Mouse (Mus musculus) lung, embryonic 15.5 days (tissue): ENCODE results near the gene Kmt2e. TPM values are rescaled to one million over a fixed set of nuclear protein-coding genes. Genes with fewer than 3 reads are reported as not detected.

Experiments
- ATAC-seq: fragments of 200-750 bp; cut with Nextera tagmentation; 2 replicates; pipeline ENCODE4 v1.8.0; 2017; ENCODE audit warnings: moderate number of reproducible peaks, borderline replicate concordance; ENCODE audit not compliant: low FRiP score, low TSS enrichment; ENCODE audit errors: extremely low read depth
- H3K27ac ChIP-seq: fragments of 300-500 bp; sonication (generic); 2 replicates; pipeline ENCODE4 v1.5.1; 2015; ENCODE audit warnings: moderate library complexity, mild to moderate bottlenecking, inconsistent platforms
- H3K27me3 ChIP-seq: fragments of 300-500 bp; sonication (generic); 2 replicates; pipeline ENCODE4 v1.6.1; 2015; ENCODE audit warnings: inconsistent platforms
- H3K36me3 ChIP-seq: fragments of 300-500 bp; sonication (generic); 2 replicates; pipeline ENCODE4 v1.6.1; 2015; ENCODE audit warnings: inconsistent platforms
- H3K4me1 ChIP-seq: fragments of 300-500 bp; sonication (generic); 2 replicates; pipeline ENCODE4 v1.6.1; 2015; ENCODE audit warnings: inconsistent platforms
- H3K4me2 ChIP-seq: fragments of 300-500 bp; sonication (generic); 2 replicates; pipeline ENCODE4 v1.6.1; 2015; ENCODE audit warnings: inconsistent platforms, mild to moderate bottlenecking, moderate library complexity
- H3K4me3 ChIP-seq: fragments of 300-500 bp; sonication (generic); 2 replicates; pipeline ENCODE4 v1.5.1; 2015; ENCODE audit warnings: mild to moderate bottlenecking, inconsistent platforms
- H3K9ac ChIP-seq: fragments of 300-500 bp; sonication (generic); 2 replicates; pipeline ENCODE4 v1.6.1; 2015; ENCODE audit warnings: inconsistent platforms
- H3K9me3 ChIP-seq: fragments of 300-500 bp; sonication (generic); 2 replicates; pipeline ENCODE4 v1.6.1; 2016; ENCODE audit warnings: inconsistent platforms
- WGBS: fragments of 180-500 bp; shearing (Covaris S2); methylation state at CpG from one replicate; pipeline ENCODE4 v1.1.7; 2015; 5-methylcytosine and 5-hydroxymethylcytosine counted together
- polyA plus RNA-seq: library from polyadenylated mRNA; unstranded; fragments of >200 nt; fragmentation: Nextera tagmentation; extraction: Ambion mirVana; gene quantifications from 2 replicates; pipeline ENCODE4 v1.2.1, GENCODE M21; 2015

Gene Kmt2e
- polyA plus RNA-seq, 1 experiment from 2014 or later: 99.4 TPM

GRCm38 (mm10) chr5:23396756-23397155 lies 37.5 kb upstream of the Kmt2e start:
- Histone ChIP-seq H3K9me3 (no peaks in the 10 kb centered on the region), H3K9ac (no peak overlapping the region), H3K27me3 (no peaks in the 10 kb centered on the region), H3K4me2 (no peak overlapping the region), H3K36me3 (peaks cover 20% of the 10 kb centered on the region), H3K4me3 (no peak overlapping the region), H3K27ac (no peak overlapping the region), H3K4me1 (no peaks in the 10 kb centered on the region)
- WGBS: 71% methylated on average over 3 of the region's 3 CpGs
- no peak for ATAC-seq

- ATAC-seq: peak; percentile 64; the same call in 1 of the 2 replicates
- WGBS: 91% methylated on average over 3 of the region's 3 CpGs
These were observed 34.1 kb upstream of the Kmt2e start for GRCm38 (mm10) chr5:23400156-23400555.

GRCm38 (mm10) chr5:23400868-23401267 lies 33.4 kb upstream of the Kmt2e start:
- WGBS: 81% methylated on average over 3 of the region's 3 CpGs
- H3K4me1 ChIP-seq: no peaks in the 10 kb centered on the region
- no peak overlapping the region for H3K27ac ChIP-seq
- no peaks in the 10 kb centered on the region for H3K9me3 ChIP-seq
- peaks cover 24% of the 10 kb centered on the region for H3K36me3 ChIP-seq
- no peaks in the 10 kb centered on the region for H3K27me3 ChIP-seq
- no peak overlapping the region for H3K4me3 ChIP-seq
- H3K9ac ChIP-seq: no peak overlapping the region
- ATAC-seq: no peak
- no peak overlapping the region for H3K4me2 ChIP-seq

More at GRCm38 (mm10) chr5:23400156-23400555, 34.1 kb upstream of the Kmt2e start:
- Histone ChIP-seq H3K9ac (no peak overlapping the region), H3K27ac (no peak overlapping the region), H3K4me3 (no peak overlapping the region), H3K27me3 (no peaks in the 10 kb centered on the region), H3K9me3 (no peaks in the 10 kb centered on the region), H3K4me1 (no peaks in the 10 kb centered on the region), H3K4me2 (no peak overlapping the region), H3K36me3 (peaks cover 24% of the 10 kb centered on the region)

GRCm38 (mm10) chr5:23401368-23401767 lies 32.9 kb upstream of the Kmt2e start:
- Histone ChIP-seq H3K36me3 (peaks cover 24% of the 10 kb centered on the region), H3K4me2 (no peak overlapping the region), H3K27ac (no peak overlapping the region), H3K9me3 (no peaks in the 10 kb centered on the region), H3K27me3 (no peaks in the 10 kb centered on the region), H3K4me1 (no peaks in the 10 kb centered on the region), H3K9ac (no peak overlapping the region), H3K4me3 (no peak overlapping the region)
- ATAC-seq: no peak
- 84% methylated on average over 9 of the region's 9 CpGs for WGBS

DNA sequence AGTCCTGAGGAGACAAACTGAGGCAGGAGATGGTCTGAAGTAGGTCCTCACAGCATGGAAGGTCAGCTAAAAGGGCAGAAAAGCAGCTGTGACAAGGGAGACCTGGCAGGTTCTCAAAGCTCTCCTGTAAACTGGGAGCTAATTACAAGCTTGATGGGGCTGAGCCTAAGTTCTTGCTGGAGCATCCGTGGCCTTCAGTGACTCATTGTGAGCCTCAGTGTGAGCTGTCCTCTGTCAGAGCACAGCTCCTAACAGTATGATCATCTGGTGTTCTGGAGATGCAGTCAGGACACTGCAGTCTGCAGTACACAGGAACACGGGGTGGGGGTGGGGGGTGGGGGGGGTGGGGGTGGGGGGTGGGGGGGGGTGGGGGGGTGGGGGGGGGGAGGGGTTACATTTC lies 32.2 kb upstream of the Kmt2e start:
- ATAC-seq: no peak
- Histone ChIP-seq H3K27ac (peak overlapping the region; percentile 29; the same call in 1 of the 2 replicates), H3K9ac (no peak overlapping the region), H3K4me1 (no peaks in the 10 kb centered on the region), H3K4me2 (no peak overlapping the region), H3K27me3 (no peaks in the 10 kb centered on the region), H3K9me3 (no peaks in the 10 kb centered on the region), H3K36me3 (peaks cover 24% of the 10 kb centered on the region), H3K4me3 (no peak overlapping the region)
- WGBS: 53% methylated on average over 1 of the region's 2 CpGs

DNA sequence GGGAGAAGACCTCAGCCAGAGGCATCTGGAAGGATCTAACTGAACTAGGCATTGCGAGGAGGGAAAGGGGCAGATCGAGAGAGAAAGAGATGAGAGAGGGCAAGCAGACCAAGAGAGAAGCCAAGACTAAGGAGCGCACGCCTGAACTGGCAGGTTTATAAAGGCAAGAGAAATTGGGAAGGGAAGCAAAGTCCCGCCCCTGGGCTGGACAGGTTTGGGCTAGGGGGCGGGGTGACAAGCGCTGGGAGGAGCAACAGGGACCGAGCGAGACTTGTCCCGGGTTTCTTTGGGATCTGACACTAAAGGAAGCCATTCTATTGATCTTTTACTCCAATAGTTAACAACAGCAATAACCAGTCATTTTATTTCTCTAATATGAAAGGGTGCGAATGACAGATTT lies 31.1 kb upstream of the Kmt2e start:
- Histone ChIP-seq H3K4me2 (no peak overlapping the region), H3K27ac (peak overlapping the region; percentile 24; the same call in 1 of the 2 replicates), H3K9me3 (no peaks in the 10 kb centered on the region), H3K4me1 (peaks cover 2% of the 10 kb centered on the region), H3K36me3 (peaks cover 24% of the 10 kb centered on the region), H3K27me3 (no peaks in the 10 kb centered on the region), H3K4me3 (no peak overlapping the region), H3K9ac (no peak overlapping the region)
- no peak for ATAC-seq
- WGBS: 70% methylated on average over 11 of the region's 11 CpGs

- Histone ChIP-seq H3K27me3 (no peaks in the 10 kb centered on the region), H3K4me2 (no peak overlapping the region), H3K9me3 (no peaks in the 10 kb centered on the region), H3K27ac (no peak overlapping the region), H3K4me1 (peaks cover 8% of the 10 kb centered on the region), H3K36me3 (peaks cover 18% of the 10 kb centered on the region), H3K4me3 (no peak overlapping the region), H3K9ac (no peak overlapping the region)
- ATAC-seq: no peak
- WGBS: 95% methylated on average over 12 of the region's 12 CpGs
These were observed 28.4 kb upstream of the Kmt2e start for GRCm38 (mm10) chr5:23405666-23406404.

DNA sequence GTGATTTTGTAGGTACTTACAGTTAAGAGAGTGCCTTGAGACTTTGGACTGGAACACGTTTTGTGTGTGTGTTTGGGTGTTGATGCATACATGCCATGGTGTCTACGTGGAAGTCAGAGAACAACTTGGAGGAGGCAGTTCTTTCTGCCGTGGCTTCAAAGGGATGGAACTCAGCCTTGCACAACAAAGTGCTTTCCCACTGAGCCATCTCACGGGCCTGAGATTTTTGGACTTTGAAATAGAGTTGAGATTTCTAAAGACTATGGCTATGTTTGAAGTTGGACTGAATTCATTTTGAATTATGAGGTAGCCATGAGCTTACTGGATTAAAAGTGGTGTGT lies 27.9 kb upstream of the Kmt2e start:
- no peak overlapping the region for H3K27ac ChIP-seq
- H3K9me3 ChIP-seq: no peaks in the 10 kb centered on the region
- H3K4me2 ChIP-seq: no peak overlapping the region
- H3K4me3 ChIP-seq: no peak overlapping the region
- ATAC-seq: no peak
- H3K27me3 ChIP-seq: no peaks in the 10 kb centered on the region
- H3K36me3 ChIP-seq: peaks cover 13% of the 10 kb centered on the region
- H3K9ac ChIP-seq: no peak overlapping the region
- peaks cover 8% of the 10 kb centered on the region for H3K4me1 ChIP-seq
- 83% methylated on average over 4 of the region's 4 CpGs for WGBS

- ATAC-seq: no peak
- H3K27ac ChIP-seq: no peak overlapping the region
- no peaks in the 10 kb centered on the region for H3K9me3 ChIP-seq
- no peak overlapping the region for H3K9ac ChIP-seq
- WGBS: 42% methylated on average over 5 of the region's 5 CpGs
- H3K4me2 ChIP-seq: no peak overlapping the region
- no peak overlapping the region for H3K4me3 ChIP-seq
- H3K36me3 ChIP-seq: peaks cover 5% of the 10 kb centered on the region; the same call in 1 of the 2 replicates
- no peaks in the 10 kb centered on the region for H3K27me3 ChIP-seq
- H3K4me1 ChIP-seq: peaks cover 11% of the 10 kb centered on the region
These were observed 26.1 kb upstream of the Kmt2e start for GRCm38 (mm10) chr5:23408106-23408505.

DNA sequence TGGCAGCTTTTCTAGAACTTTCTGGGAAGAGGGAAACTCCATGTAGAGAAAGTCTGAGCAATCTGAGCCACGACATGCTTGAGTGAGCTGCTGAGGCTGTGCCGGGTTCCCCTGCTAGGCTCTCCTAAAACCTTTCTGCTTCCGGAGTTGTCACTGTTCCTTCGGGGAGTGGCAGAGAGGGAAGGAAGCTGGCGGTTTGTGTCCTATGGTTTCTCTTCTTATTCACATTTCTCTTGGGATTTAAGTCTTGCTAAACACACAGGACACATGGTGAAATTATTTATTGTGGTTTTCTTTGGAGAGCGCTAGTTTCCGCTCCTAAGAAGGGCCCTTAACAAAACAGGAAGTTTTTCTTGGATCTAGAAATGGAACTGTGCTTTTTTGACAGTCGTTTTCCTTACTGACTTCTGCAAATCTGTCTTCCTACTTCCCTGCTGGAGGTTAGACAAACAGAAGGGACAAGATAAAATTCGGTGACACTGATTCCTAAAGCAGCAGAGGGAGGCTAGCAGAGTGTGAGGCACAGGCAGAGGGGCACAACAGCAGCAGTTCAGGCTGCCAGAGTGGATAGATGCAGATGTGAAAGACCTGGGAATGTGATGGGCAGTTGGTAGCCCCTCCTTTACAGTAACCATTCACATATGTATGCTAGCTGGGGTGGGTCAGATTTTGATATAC lies 24.1 kb upstream of the Kmt2e start:
- Histone ChIP-seq H3K4me2 (no peak overlapping the region), H3K9me3 (no peaks in the 10 kb centered on the region), H3K27ac (peak overlapping the region; percentile 16; the same call in 1 of the 2 replicates), H3K27me3 (no peaks in the 10 kb centered on the region), H3K9ac (no peak overlapping the region), H3K4me1 (peaks cover 27% of the 10 kb centered on the region), H3K36me3 (peaks cover 5% of the 10 kb centered on the region; the same call in 1 of the 2 replicates), H3K4me3 (no peak overlapping the region)
- 48% methylated on average over 9 of the region's 9 CpGs for WGBS
- no peak for ATAC-seq

DNA sequence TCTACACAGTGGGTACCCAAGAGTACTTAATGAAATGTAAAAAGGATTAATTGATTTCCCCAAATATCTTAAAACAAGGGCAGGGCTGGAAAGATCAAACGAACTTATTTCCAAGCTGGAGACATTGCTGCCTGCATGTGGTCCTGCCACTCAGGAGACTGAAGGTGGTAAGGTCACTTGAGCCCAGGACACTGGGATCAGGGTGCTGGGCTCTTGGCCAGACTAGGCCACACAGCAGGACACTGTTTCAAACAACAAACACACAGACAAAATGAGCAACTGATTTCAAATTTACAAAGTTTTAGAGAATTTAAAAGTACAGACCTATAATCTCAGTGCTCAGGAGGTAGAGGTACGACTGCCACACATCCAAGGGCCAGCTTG lies 23.5 kb upstream of the Kmt2e start:
- H3K9ac ChIP-seq: no peak overlapping the region
- WGBS: 73% methylated on average over 2 of the region's 2 CpGs
- H3K4me1 ChIP-seq: peaks cover 33% of the 10 kb centered on the region
- no peaks in the 10 kb centered on the region for H3K27me3 ChIP-seq
- H3K9me3 ChIP-seq: no peaks in the 10 kb centered on the region
- no peak for ATAC-seq
- H3K36me3 ChIP-seq: peaks cover 5% of the 10 kb centered on the region; the same call in 1 of the 2 replicates
- H3K4me2 ChIP-seq: no peak overlapping the region
- H3K27ac ChIP-seq: peak overlapping the region; percentile 16; the same call in 1 of the 2 replicates
- no peak overlapping the region for H3K4me3 ChIP-seq

DNA sequence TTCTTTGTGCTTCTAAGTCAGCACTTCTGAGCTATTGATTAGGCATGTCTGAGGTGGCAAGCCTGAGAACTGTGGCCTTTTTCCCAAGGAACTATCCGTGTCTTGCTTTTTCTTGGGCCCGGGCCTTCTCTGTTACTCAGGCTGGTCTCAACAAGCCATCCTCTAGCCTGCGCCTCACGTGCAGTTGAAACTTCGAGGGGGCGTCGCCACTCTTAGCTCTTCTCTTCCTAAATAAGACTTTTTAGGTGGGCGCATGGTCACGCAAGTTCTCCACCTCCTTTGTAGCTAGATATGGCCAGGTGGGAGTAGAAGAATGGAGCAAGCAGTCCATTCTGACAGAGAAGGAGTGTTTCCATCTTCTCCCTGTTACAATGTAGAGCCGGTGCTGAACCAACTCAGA lies 22.6 kb upstream of the Kmt2e start:
- no peak overlapping the region for H3K9ac ChIP-seq

More for the DNA sequence above, 22.6 kb upstream of the Kmt2e start:
- H3K27me3 ChIP-seq: no peaks in the 10 kb centered on the region
- H3K27ac ChIP-seq: no peak overlapping the region
- H3K36me3 ChIP-seq: peaks cover 5% of the 10 kb centered on the region; the same call in 1 of the 2 replicates
- WGBS: 88% methylated on average over 10 of the region's 10 CpGs
- H3K4me2 ChIP-seq: no peak overlapping the region
- no peak for ATAC-seq
- H3K4me3 ChIP-seq: no peak overlapping the region
- H3K4me1 ChIP-seq: peaks cover 38% of the 10 kb centered on the region
- no peaks in the 10 kb centered on the region for H3K9me3 ChIP-seq
